Mouse (Mus musculus): ENCODE measurements at regions not wholly inside any gene's neighbourhood (a gene's known extent, or its start where the extent isn't known, plus 50 kb on each side); places are given as distances from the start of the nearest gene placed in this dataset.

- DNase-seq, result no peak
Observed at GRCm38 (mm10) chr3:8751356-8751755, 858.5 kb downstream of the Zfp704 start.

GRCm38 (mm10) chr3:8750858-8751257 lies 859.0 kb downstream of the Zfp704 start:
- no peak for DNase-seq

- no peak for DNase-seq
Observed at GRCm38 (mm10) chr3:8750162-8750561, 859.7 kb downstream of the Zfp704 start.

DNA sequence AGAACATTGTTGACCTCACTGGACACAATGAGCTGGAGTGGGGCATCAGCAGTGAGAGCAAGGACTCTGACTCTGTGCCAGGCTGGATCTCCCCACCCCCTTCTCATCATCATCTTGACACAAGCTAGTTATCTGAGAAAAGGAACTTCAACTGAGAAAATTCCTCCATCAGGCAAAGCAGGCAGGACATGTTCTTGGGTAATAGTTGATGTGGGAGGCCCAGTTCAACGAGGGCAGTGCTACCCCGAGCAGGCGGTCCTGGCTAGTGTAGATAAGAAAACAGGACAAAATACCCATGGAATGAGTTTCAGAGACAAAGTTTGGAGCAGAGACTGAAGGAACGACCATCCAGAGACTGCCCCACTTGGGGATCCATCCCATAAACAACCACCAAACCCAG lies 862.7 kb downstream of the Zfp704 start:
- DNase-seq, result no peak

DNA sequence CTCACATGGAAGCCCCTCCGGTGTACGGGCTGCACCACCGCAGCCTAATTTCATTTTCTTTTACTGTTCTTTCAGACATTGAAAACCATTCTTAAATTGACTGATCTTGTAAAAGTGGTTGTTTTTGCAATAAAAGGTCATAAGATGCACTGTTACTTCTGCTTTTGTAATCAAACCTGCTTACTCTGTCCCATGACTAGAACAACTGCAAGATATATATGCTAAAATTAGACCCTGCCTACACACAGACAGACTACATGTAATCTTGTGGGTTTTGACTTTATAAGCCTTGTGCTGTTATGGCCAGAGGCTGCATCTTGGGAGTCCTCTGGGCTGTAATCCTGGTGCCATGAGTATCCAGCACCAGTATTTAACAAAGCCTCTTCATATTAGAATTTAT lies 863.2 kb downstream of the Zfp704 start:
- DNase-seq, result no peak

- DNase-seq, result no peak
Observed at GRCm38 (mm10) chr3:8746037-8746436, 863.8 kb downstream of the Zfp704 start.

DNA sequence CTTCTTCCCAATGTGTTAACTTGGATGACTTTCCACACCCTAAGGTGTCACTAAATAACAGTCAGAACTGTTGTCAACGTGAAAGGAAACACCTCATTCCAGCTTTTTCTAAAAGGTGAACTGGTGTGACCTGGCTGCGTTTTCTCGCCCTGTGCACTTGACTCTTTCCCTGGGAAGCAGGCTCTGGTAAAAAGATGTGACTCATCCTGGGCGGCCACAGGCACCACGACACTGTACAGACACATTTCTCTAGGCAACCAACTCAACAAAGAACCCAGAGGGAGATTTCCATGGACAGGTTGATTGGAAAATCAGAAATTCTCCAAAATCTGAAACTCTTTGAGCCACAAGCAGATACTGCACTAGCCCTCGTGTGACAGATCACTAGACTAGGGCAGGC lies 865.0 kb downstream of the Zfp704 start:
- peak; percentile 37 for DNase-seq

GRCm38 (mm10) chr3:8743650-8744049 lies 866.2 kb downstream of the Zfp704 start:
- DNase-seq, result peak; percentile 66

- DNase-seq, result peak; percentile 58
Observed at GRCm38 (mm10) chr3:8741266-8742023, 868.4 kb downstream of the Zfp704 start.

- peak; percentile 80 for DNase-seq
Observed at GRCm38 (mm10) chr3:8740710-8741109, 869.2 kb downstream of the Zfp704 start.

GRCm38 (mm10) chr3:8739299-8739698 lies 870.6 kb downstream of the Zfp704 start:
- no peak for DNase-seq

DNA sequence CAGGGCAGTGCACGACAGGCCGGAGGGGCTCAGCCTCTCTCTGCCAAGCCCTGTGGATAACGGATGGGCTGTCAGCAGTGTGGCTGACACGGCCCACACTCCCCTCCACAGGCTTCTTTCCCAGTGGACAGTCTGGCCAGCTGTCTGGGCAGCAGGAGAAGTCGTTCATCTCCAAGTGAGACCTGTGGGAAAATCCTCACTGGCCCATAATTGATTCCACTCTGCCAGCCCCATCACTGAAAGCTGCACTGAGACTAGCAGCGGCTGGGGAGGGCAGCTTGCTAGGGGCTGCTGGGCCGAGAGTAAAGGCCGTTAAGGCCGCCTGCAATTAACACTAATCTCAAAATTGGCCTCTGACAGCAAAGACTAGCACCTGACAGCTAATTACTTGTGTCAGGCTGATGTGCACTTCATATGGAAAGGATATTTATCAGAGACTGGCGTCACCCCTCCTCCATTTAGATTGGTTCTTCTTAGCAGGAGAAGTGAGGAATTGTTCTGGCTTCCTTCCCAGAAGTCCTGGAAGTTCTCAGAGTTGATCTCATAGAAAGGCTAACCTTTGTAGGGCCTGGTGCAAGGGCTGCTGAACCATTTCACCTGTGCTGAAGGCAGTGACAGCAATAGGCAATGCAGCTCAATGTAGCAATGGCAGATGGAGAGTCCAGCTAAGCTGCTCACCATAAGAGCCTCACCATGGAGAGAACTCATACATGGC lies 873.5 kb downstream of the Zfp704 start:
- peak; percentile 95 for DNase-seq

DNA sequence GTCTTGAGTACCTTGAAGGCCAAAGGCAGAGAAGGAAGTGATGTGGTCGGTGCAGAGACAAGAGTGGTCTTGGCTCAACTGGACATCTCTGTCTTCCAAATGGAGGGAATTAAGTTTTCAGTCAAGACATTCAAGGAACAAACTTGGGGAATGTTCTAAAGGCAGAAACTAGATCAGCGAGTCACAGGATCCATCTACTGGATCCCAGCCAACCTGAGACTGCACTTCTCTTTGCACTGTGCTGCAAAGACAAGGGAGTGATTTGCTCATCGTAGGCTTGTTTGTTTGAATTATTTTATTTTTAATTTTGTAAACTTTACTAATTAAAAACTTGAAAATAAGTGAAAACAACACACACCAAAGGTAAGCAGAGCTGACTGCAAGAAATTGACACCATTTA lies 875.8 kb downstream of the Zfp704 start:
- no peak for DNase-seq

DNA sequence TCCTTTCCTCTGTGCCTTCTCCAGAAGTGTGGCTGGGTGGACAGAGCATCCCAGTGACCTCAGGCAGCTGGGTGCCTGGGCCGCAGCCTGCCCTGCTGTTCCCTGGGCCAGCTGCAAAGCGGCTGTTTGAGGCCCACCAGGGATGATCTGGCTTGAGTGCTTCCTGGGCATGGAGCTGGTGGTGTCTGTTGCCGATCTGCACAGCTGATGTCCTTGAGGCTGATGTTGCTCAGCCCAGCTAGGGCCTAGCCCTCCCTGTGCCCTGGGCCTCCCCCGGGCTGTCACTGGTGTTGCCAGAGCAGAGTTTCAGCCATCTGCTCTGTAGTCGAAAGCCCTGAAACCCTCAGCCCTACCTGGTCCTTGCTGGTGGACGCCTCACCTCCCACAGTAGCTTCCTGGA lies 878.5 kb downstream of the Zfp704 start:
- no peak for DNase-seq

GRCm38 (mm10) chr3:8721628-8722594 lies 888.0 kb downstream of the Zfp704 start:
- no peak for DNase-seq

DNA sequence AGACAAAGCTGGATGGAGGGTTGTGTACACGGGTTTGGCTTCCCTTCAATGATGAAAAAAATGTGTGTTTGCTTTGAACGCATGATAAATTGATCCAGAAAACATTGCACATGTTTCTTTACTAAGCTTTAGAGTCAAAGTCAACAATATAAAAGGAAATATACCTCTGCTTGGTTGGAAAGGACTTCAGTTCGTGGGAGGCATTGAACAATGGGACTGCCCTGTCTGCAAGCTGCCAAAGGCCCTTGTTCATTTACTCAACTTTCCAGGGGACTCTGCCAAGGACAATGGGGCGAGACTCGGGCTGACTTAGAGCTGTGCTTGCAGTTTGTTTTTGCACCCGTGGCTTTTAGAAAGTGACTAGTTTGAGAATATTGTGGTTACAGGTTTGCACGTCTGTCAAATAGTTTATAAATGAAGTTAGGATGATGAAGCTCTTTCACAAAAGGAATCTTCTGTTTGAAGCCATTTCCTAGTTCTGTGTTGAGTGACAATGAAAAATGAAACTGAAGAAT lies 889.2 kb downstream of the Zfp704 start:
- DNase-seq, result no peak

- DNase-seq, result no peak
Observed at GRCm38 (mm10) chr3:8718206-8718605, 891.7 kb downstream of the Zfp704 start.

- peak; percentile 95 for DNase-seq
Observed at GRCm38 (mm10) chr3:8717334-8717812, 892.5 kb downstream of the Zfp704 start.

All from heart, adult 11 months (tissue).